Mouse (Mus musculus) midbrain, embryonic 14.5 days (tissue): ENCODE measurements around the gene Ccng1. TPM values are rescaled to one million over a fixed set of nuclear protein-coding genes. Genes with fewer than 3 reads are reported as not detected.
"Not testable (repeated sequence)": the region's sequence is repeated elsewhere in the genome, so short reads cannot be mapped to it uniquely, and the experiment has no call there.

Source experiments
- ATAC-seq: fragments of 200-750 bp; cut with Nextera tagmentation; 2 replicates; pipeline ENCODE4 v1.8.0; 2017; ENCODE audit warnings: moderate number of reproducible peaks, moderate library complexity; ENCODE audit not compliant: low FRiP score, low TSS enrichment
- DNase-seq: peaks from one replicate; pipeline ENCODE4 v3.0.0-alpha.2; 2015
- H3K27ac ChIP-seq: fragments of 300-500 bp; sonication (generic); replicated peaks from 2 replicates; pipeline ENCODE4 v1.5.1; 2014; ENCODE audit warnings: mild to moderate bottlenecking, low read depth, low read length, moderate library complexity
- H3K27me3 ChIP-seq: fragments of 300-500 bp; sonication (generic); 2 replicates; pipeline ENCODE4 v1.6.1; 2014; ENCODE audit warnings: low read length, control low read depth, mixed read lengths; ENCODE audit not compliant: control insufficient read depth, insufficient read depth
- H3K36me3 ChIP-seq: fragments of 300-500 bp; sonication (generic); 2 replicates; pipeline ENCODE4 v1.6.1; 2014; ENCODE audit warnings: low read length, control low read depth; ENCODE audit not compliant: control insufficient read depth, insufficient read depth
- H3K4me1 ChIP-seq: fragments of 300-500 bp; sonication (generic); 2 replicates; pipeline ENCODE4 v1.6.1; 2014; ENCODE audit warnings: mild to moderate bottlenecking, antibody characterized with exemption, low read length, control low read depth; ENCODE audit not compliant: control insufficient read depth, insufficient read depth
- H3K4me2 ChIP-seq: fragments of 300-500 bp; sonication (generic); 2 replicates; pipeline ENCODE4 v1.6.1; 2014; ENCODE audit warnings: mild to moderate bottlenecking, low read length, moderate library complexity
- H3K4me3 ChIP-seq: fragments of 300-500 bp; sonication (generic); replicated peaks from 2 replicates; pipeline ENCODE4 v1.5.1; 2014; ENCODE audit warnings: low read depth, low read length
- H3K9ac ChIP-seq: fragments of 300-500 bp; sonication (generic); replicated peaks from 2 replicates; pipeline ENCODE4 v1.6.1; 2014; ENCODE audit warnings: mild to moderate bottlenecking, low read length, moderate library complexity
- H3K9me3 ChIP-seq: fragments of 300-500 bp; sonication (generic); 2 replicates; pipeline ENCODE4 v1.6.1; 2016; ENCODE audit warnings: low read length, control low read depth, mixed read lengths; ENCODE audit not compliant: control insufficient read depth
- WGBS: fragments of 180-500 bp; shearing (Covaris S2); extraction: QIAGEN DNeasy Blood & Tissue Kit; methylation state at CpG from one replicate; pipeline ENCODE4 v1.1.7; 2014; 5-methylcytosine and 5-hydroxymethylcytosine counted together
- polyA plus RNA-seq: library from polyadenylated mRNA; unstranded; fragments of >200 nt; fragmentation: Nextera tagmentation; extraction: Ambion mirVana; gene quantifications from 2 replicates; pipeline ENCODE4 v1.2.1, GENCODE M21; 2014

Ccng1 gene
- polyA plus RNA-seq, 1 experiment from 2014 or later, result 43.6 TPM

DNA sequence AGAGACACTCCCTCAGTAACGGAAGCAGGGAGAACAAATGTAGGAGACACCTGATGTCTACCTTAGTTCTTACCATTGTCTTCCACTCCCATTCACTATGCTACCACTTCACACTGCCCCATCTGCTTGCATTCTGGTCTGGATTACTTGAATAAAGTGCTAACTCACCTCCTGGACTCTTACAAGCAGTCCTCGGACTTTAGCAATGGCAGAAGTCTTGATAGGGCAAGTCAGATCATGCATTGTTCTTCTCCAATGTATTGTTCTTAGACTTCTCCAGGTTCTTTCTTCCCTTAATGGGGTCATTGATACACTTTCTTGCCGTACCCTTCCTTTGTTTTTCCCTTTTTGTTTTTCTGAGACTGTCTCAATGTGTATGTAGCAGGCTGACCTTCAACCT lies 17.7 kb downstream of the Ccng1 start:
- H3K27ac ChIP-seq, result no peak overlapping the region
- H3K9ac ChIP-seq, result no peak overlapping the region
- H3K4me2 ChIP-seq, result no peak overlapping the region
- no peaks in the 10 kb centered on the region for H3K9me3 ChIP-seq
- DNase-seq, result no peak
- H3K27me3 ChIP-seq, result no peaks in the 10 kb centered on the region
- H3K36me3 ChIP-seq, result peaks cover 46% of the 10 kb centered on the region
- H3K4me1 ChIP-seq, result peaks cover 15% of the 10 kb centered on the region
- no peak overlapping the region for H3K4me3 ChIP-seq
- 86% methylated on average over 3 of the region's 3 CpGs for WGBS
- no peak for ATAC-seq

DNA sequence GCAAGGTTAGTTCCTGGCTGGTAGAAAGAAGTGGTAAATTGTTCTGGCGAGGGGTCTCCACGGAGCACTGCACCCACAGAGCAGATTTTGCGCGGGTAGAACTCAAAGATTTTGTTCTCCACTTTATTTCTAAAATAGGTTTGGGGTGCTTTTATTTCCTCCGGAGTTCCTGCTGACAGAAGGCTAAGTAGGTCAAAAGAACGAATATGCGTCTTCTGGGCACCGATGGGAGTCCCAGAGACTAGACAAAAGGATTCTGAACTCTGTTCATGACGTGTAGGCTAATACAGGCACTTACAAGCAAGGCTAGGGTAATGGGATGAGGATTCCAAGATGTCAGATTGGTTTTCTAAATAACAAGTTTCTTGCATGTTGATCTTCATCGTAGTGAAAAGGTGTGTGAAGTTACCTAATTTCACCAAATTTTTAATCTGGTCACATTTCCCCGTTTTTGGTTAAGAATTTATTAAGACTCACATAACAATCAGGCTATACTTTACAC lies 20.8 kb downstream of the Ccng1 start:
- ATAC-seq, result no peak
- Histone ChIP-seq H3K4me2 (peak overlapping the region; percentile 73), H3K9ac (peak overlapping the region; percentile 86), H3K4me3 (peak overlapping the region; percentile 85), H3K27me3 (no peaks in the 10 kb centered on the region), H3K9me3 (no peaks in the 10 kb centered on the region), H3K4me1 (peaks cover 22% of the 10 kb centered on the region), H3K27ac (0 out of 2 replicates have a peak overlapping the region, but pooled peaks have one; percentile 79), H3K36me3 (peaks cover 29% of the 10 kb centered on the region)
- DNase-seq, result no peak
- WGBS, result 6% methylated on average over 11 of the region's 11 CpGs

DNA sequence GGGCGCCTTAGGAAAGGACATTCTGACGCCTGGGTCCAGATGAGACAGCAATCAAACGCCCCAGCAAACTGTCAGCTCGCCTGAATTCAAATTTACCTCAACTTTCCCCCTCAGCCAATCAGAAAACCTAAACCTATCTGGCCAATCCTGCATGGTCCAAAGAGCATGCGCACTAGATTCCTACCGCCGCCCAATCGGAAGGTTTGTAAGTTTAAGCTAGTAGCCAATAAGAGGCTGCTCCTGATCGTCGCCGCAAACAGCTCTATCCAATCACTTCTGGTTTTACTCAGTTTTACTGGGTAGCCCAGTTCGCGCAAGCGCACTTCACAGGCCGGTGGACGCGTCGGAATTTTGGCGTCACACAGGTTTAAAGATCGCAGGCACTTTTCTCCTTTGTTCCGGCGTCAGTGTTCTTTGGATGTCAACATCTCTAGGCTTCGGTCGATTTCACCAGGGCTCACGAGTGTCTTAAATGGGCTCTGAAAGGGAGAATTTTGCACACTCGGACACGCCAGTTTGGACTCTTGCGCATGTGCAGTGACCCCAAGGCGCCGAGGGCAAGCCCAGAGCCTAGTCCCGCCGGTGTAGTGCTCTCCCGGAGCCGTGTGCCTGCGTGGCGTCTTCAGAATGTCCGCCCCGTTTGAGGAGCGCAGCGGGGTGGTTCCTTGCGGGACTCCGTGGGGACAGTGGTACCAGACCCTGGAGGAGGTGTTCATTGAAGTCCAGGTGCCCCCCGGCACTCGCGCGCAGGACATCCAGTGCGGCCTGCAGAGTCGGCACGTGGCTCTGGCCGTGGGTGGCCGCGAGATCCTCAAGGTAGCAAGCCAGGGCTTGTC lies 21.6 kb downstream of the Ccng1 start, which contains the start of the genes Hmmr and Nudcd2:
Gene Hmmr, minus strand, starts transcription at position 84 of the 836 bp plus-strand sequence.
Gene Nudcd2, plus strand, starts transcription at position 329 of the 836 bp plus-strand sequence.
- ATAC-seq (peak; percentile 100), DNase-seq (peak; percentile 98)
- peak within 1 kb of the TSS; percentile 85 for H3K4me3 ChIP-seq
- H3K27me3 ChIP-seq, result no peaks in the 10 kb centered on the region
- no peaks in the 10 kb centered on the region for H3K9me3 ChIP-seq
- H3K27ac ChIP-seq, result peak within 1 kb of the TSS; percentile 79
- under 1% methylated on average over 52 of the region's 52 CpGs for WGBS
- H3K9ac ChIP-seq, result peak within 1 kb of the TSS; percentile 86
- H3K36me3 ChIP-seq, result peaks cover 27% of the 10 kb centered on the region
- peak within 1 kb of the TSS; percentile 73 for H3K4me2 ChIP-seq
- peaks cover 22% of the 10 kb centered on the region for H3K4me1 ChIP-seq

DNA sequence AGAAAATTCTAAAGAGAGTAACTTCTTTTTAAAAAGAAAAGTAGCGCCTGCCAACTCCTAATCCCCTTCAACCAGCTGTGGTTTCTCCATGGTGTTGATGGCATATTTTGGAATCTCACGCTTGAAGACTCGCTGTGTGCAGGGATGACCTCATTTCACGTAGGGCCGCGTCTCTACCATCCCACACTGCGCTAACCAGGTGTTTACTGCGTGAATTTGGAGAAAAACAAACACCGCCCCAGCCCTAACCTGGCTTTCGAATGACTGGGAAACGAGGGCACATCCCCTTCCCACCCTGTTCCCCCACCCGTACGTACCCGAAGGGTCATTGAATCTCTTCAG lies 22.1 kb downstream of the Ccng1 start:
- peak overlapping the region; percentile 73 for H3K4me2 ChIP-seq

DNA sequence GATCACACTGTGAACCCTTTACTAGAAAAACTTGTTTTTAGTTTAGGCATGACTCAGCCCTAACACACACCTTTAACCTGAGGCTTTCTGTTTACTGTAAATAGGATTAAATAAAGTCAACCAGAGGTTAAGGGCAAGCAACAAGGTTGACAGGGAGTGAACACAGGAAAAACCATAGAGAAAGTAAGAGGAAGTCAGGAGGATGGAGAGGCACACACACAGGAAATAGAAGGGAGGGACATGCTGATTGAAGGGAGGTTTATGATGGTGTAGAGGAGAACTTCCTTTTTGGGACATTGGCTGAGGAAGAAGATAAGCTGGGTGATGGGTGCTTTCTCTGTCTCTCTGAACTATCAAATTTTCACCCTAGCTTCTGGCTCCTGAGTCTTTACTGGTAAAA lies 36.8 kb downstream of the Ccng1 start:
- no peak overlapping the region for H3K4me2 ChIP-seq
- no peak overlapping the region for H3K9ac ChIP-seq

More for the DNA sequence above, 22.1 kb downstream of the Ccng1 start:
- Histone ChIP-seq H3K27ac (no peak overlapping the region), H3K9me3 (no peaks in the 10 kb centered on the region), H3K4me3 (peak overlapping the region; percentile 37), H3K4me1 (peaks cover 22% of the 10 kb centered on the region), H3K36me3 (peaks cover 22% of the 10 kb centered on the region), H3K27me3 (no peaks in the 10 kb centered on the region), H3K9ac (peak overlapping the region; percentile 27; the same call in 1 of the 2 replicates)
- ATAC-seq, result no peak; the same call in 1 of the 2 replicates
- WGBS, result under 1% methylated on average over 14 of the region's 14 CpGs
- DNase-seq, result no peak

DNA sequence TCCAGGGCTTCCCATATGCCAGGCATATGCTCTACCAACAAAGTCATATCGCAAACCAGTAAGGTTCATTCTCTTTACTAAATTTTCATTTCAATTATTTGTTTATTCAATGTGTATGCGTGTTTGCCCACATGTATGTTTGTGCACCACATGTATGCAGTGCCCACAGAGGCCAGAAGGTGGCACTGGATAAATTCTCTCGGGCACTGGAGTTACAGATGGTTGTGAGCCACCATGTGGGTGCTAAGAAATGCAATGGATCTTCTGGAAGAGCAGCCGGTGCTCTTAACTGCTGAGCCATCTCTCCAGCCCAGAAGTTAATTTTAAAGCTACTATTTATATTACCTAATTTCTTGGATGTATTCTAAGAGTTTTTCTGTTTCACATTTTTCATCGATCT lies 39.6 kb downstream of the Ccng1 start:
- no peaks in the 10 kb centered on the region for H3K4me1 ChIP-seq
- H3K27ac ChIP-seq, result no peak overlapping the region
- no peaks in the 10 kb centered on the region for H3K27me3 ChIP-seq
- DNase-seq (no peak), ATAC-seq (no peak)
- H3K9ac ChIP-seq, result no peak overlapping the region
- no peaks in the 10 kb centered on the region for H3K9me3 ChIP-seq
- no peak overlapping the region for H3K4me2 ChIP-seq
- H3K4me3 ChIP-seq, result no peak overlapping the region
- 93% methylated on average over 5 of the region's 5 CpGs for WGBS
- H3K36me3 ChIP-seq, result peaks cover 13% of the 10 kb centered on the region; the same call in 1 of the 2 replicates

More for the DNA sequence above, 36.8 kb downstream of the Ccng1 start:
- Histone ChIP-seq H3K4me3 (no peak overlapping the region), H3K9me3 (no peaks in the 10 kb centered on the region), H3K4me1 (no peaks in the 10 kb centered on the region), H3K27ac (no peak overlapping the region), H3K27me3 (no peaks in the 10 kb centered on the region), H3K36me3 (peaks cover 21% of the 10 kb centered on the region)
- ATAC-seq (no peak), DNase-seq (no peak)

DNA sequence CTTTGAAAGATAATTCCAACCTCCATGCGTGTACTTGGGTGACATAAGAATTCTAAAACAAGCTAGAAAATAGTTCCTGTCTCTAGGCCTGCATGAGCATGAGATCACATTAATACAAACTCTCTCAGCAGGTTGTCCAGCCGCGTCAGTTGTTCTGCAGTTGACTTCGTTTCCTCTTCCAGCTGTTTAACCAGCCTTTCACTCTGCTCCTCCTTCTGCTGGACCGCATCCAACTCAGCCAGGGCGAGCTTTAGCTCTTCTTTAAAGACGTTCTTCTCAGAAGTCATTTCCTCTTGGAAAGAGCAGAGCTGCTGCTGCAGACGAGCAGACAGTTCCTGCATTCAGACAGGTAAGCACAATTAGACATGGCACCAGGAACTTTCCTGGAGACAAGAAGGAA lies 41.3 kb downstream of the Ccng1 start:
- Histone ChIP-seq H3K9me3 (no peaks in the 10 kb centered on the region), H3K4me1 (no peaks in the 10 kb centered on the region), H3K9ac (no peak overlapping the region), H3K4me3 (no peak overlapping the region), H3K36me3 (peaks cover 21% of the 10 kb centered on the region; the same call in 1 of the 2 replicates), H3K27me3 (no peaks in the 10 kb centered on the region), H3K27ac (no peak overlapping the region), H3K4me2 (no peak overlapping the region)
- WGBS, result 86% methylated on average over 8 of the region's 8 CpGs
- ATAC-seq (no peak), DNase-seq (peak; percentile 7)

DNA sequence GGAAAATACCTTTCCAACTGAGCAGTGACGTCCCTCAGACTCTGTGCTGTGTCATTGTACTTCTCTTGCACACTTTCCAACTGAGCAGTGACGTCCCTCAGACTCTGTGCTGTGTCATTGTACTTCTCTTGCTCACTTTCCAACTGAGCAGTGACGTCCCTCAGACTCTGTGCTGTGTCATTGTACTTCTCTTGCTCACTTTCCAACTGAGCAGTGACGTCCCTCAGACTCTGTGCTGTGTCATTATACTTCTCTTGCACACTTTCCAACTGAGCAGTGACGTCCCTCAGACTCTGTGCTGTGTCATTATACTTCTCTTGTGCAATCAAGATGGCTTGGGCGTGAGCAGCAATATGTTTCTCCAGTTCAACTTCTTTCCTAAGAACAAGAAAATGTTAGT lies 45.2 kb downstream of the Ccng1 start:
- H3K4me2 ChIP-seq, H3K27me3 ChIP-seq, H3K4me3 ChIP-seq, H3K9ac ChIP-seq, DNase-seq, H3K9me3 ChIP-seq, H3K27ac ChIP-seq, ATAC-seq, H3K4me1 ChIP-seq: not testable (repeated sequence)
- peaks cover 20% of the 10 kb centered on the region; the same call in 1 of the 2 replicates for H3K36me3 ChIP-seq
- 92% methylated on average over 6 of the region's 6 CpGs for WGBS
